Mouse (Mus musculus): Measurements from ENCODE around the gene Rasl10b. TPM values are rescaled to one million over a fixed set of nuclear protein-coding genes. Genes with fewer than 3 reads are reported as not detected.

The Rasl10b gene
- 0.68 and 0.70 TPM in 2 replicates for polyA plus RNA-seq (2012; rRNA removed; ENCODE audit: low replicate concordance)

DNA sequence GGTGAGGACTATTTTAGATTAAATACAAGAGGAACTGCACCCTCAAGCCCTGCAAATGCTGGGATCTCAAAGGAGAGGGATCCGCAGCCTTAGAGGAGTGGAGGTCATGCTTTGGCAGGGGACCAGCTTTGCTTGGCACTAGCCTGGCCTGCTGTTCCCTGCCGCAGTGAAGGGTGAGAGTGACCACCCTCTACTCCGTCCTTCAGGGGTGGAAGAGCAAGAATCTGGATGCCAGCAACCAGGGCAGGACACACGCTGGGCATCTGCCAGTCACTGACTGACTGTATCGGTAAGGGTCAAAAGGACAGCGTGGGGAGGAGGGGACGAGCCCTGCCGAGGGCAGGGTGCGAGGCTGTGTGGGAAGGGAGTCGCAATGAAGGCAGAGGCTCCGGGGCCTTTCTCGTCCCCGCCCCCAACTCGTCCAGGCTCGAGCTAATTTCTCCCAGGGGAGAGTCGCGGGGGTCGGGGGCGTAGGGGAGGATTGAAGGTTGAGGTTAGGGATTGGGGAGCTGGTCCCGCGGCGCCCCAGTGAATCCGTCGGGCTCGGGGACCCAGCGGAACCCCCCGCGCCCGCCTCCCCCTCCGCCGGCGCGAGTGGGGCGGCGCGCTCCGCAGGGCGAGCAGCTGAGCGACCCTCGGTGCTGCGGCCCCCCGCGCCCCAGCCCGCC lies at the start of gene Rasl10b:
Gene Rasl10b, plus strand, starts transcription at position 51 of the 668 bp plus-strand sequence.

GRCm38 (mm10) chr11:83429355-83429754 lies 20.4 kb downstream of the Rasl10b start, which contains the start of gene Gas2l2:
Gene Gas2l2, minus strand, starts transcription at chr11:83429455.

GRCm38 (mm10) chr11:83437377-83437776 lies 28.4 kb downstream of the Rasl10b start, which contains the start of gene 1700020L24Rik:
Gene 1700020L24Rik, plus strand, starts transcription at chr11:83437677.

DNA sequence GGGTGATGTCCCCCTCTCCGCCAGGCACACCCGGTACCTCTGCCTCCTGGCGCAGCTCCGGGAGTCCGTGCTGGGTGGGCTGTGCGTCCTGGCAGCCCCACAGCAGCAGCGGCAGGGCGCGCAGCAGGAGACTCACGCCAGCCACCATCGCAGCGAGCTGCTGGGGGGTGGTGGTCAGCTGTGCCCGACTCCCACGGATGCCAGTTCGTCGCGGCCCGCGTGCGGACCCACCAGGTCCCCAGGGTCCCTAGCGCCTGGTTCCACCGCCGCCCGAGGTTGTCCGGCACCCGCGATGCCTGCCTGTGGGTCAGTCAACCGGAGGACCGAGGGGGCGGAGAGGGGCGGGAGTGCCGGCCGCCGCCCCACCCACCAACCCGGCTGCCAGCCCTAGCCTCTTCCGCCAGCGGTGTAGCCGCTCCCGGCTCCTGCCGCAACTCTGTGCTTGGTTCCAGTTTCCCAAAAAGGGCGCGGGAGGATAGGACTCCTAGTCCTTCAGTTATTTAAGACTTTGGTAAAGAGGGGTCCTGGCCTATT lies 53.8 kb downstream of the Rasl10b start, which contains the start of gene Mmp28:
Gene Mmp28, minus strand, starts transcription at position 361 of the 534 bp plus-strand sequence.

Other genes starting within 250 kb of the Rasl10b start
- gene Slfn4, start 234.0 kb upstream of the Rasl10b start, polyA plus RNA-seq (2012; rRNA removed; ENCODE audit: low replicate concordance): 0.20 and 1.0 TPM in 2 replicates
- gene Slfn3, start 217.8 kb upstream of the Rasl10b start, polyA plus RNA-seq (2012; rRNA removed; ENCODE audit: low replicate concordance): 0.33 and 1.1 TPM in 2 replicates
- gene Slfn14, start 122.4 kb upstream of the Rasl10b start, polyA plus RNA-seq (2012; rRNA removed; ENCODE audit: low replicate concordance): not detected in 2 replicates
- gene Ap2b1, start 110.1 kb upstream of the Rasl10b start, polyA plus RNA-seq (2012; rRNA removed; ENCODE audit: low replicate concordance): 26.6 and 43.4 TPM in 2 replicates
- 9.1 and 11.3 TPM in 2 replicates for gene Pex12, start 106.6 kb upstream of the Rasl10b start, polyA plus RNA-seq (2012; rRNA removed; ENCODE audit: low replicate concordance)
- gene Gas2l2, start 20.3 kb downstream of the Rasl10b start, polyA plus RNA-seq (2012; rRNA removed; ENCODE audit: low replicate concordance): 0.04 TPM in 1 of 2 replicates, not detected in the other
- gene 1700020L24Rik, start 28.5 kb downstream of the Rasl10b start, polyA plus RNA-seq (2012; rRNA removed; ENCODE audit: low replicate concordance): 2.4 and 3.0 TPM in 2 replicates
- gene Mmp28, start 53.9 kb downstream of the Rasl10b start, polyA plus RNA-seq (2012; rRNA removed; ENCODE audit: low replicate concordance): 16.7 and 33.4 TPM in 2 replicates
- gene Taf15, start 63.9 kb downstream of the Rasl10b start, polyA plus RNA-seq (2012; rRNA removed; ENCODE audit: low replicate concordance): 4.1 and 5.1 TPM in 2 replicates
- gene Heatr9, start 113.0 kb downstream of the Rasl10b start, polyA plus RNA-seq (2012; rRNA removed; ENCODE audit: low replicate concordance): 0.19 TPM in 2 replicates
- gene Ccl5, start 121.4 kb downstream of the Rasl10b start, polyA plus RNA-seq (2012; rRNA removed; ENCODE audit: low replicate concordance): 640 and 1,485 TPM in 2 replicates
- gene Ccl9, start 169.5 kb downstream of the Rasl10b start, polyA plus RNA-seq (2012; rRNA removed; ENCODE audit: low replicate concordance): 8.7 and 25.6 TPM in 2 replicates
- gene Ccl6, start 183.9 kb downstream of the Rasl10b start, polyA plus RNA-seq (2012; rRNA removed; ENCODE audit: low replicate concordance): 31.5 and 59.5 TPM in 2 replicates
- not detected in 2 replicates for gene Rpl9-ps1, start 236.5 kb downstream of the Rasl10b start, polyA plus RNA-seq (2012; rRNA removed; ENCODE audit: low replicate concordance)
- 3.1 and 4.3 TPM in 2 replicates for gene Ccl3, start 240.2 kb downstream of the Rasl10b start, polyA plus RNA-seq (2012; rRNA removed; ENCODE audit: low replicate concordance)